Mouse (Mus musculus) right cerebral cortex, postnatal 25 days (tissue): Measurements from ENCODE around the gene Pstpip1.
A peak's percentile ranks its signal among the peaks of the same experiment; 100 is the strongest.

Experiments used
- DNase-seq: peaks from one replicate; pipeline ENCODE4 v3.0.0; 2022

The Pstpip1 gene

DNA sequence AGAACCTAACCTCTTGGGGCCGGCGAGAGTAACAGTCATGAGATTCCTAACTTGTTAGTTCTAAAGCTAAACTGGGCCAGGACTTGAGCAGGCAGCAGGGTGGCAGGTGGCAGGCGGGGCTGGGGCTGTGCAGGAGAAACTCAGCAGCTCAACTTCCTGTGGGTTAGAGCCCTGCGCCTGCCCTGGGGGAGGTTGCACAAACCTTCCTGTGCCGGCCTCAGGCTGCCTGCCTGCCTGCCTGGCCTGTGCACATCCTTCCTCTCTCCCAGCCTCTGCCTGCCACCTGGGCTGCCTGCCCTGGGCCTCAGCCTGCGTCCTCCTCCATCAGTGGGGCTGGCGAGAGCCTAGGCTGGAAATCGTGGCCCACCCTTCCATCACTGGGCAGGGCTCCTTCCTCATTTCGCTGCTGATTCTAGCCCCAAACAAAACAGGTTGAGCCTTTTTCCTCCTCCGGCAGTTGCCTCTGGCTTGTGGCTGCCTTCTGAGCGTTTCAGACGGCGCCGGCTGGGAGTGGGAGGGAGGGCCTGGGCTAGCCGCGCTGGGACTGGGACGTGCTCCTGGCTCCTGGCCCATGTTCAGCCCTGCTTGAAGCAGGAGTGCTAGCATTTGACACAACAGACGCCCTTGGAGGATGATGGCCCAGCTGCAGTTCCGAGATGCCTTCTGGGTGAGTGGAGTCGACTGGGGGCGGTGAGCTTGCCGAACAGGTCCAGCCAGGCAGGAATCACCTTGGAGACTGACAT is at the start of gene Pstpip1:
Gene Pstpip1, plus strand, starts transcription at position 185 of the 743 bp plus-strand sequence.
- peak; percentile 55 for DNase-seq

DNA sequence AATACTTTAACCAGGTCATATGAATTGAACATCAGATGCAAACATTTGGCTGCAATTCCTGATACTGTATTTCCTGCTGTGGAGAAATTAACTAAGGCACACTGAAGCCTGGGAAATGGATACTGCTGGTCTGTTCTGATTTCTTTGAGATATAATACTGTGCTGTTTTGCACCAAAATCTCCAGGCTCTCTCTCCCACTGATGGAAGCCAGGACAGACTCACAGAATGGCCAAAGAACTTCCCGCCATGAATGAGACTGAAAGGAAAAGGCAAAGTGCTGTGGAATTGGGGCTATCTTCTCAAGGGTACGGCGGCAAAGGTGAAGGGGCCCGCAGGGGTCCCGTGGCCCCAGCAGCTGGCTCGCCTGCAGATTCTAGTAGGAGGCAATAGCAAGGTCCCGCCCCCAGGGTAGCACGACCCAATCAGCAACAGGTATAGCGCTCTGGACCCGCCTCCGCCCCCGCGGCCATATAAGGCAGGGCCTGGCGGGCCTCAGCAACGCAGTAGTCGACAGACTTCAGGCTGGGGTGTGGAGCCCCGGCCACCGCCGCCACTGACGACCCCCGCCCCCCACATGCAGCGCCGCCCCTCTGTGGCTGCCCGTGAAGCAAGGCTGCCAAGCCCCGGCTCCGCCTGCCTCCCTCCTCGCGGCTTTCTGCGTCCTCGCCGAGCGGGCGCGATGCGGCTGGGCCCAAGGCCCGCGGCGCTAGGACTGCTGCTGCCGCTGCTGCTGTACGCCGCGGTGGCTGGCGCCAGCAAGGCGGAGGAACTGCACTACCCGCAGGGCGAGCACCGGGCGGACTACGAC is 48.2 kb upstream of the Pstpip1 start, which contains the start of gene Rcn2:
Gene Rcn2, plus strand, starts transcription at position 474 of the 809 bp plus-strand sequence.
- peak; percentile 95 for DNase-seq

DNA sequence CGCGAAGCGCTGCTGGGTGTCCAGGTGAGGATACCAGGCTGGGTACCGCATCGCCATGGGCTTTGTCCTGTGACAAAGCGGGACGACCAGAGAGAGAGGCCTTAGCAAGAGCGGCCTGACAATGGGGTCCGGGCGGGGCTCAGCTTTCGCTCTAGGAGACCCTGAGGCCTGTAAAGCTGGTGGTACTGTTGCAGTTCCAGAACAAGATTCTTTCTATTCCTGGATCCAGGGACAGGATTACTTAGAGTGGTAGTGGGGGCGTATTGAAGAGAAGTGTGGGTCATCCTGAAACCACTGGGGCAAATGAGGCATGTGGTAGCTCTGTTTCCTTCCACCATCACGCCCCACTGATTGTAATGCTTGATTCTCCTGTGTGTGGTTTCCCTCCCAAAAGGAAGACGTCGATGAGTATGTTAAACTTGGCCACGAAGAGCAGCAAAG is 47.6 kb upstream of the Pstpip1 start:
- DNase-seq: no peak

- DNase-seq: no peak
Observed at GRCm38 (mm10) chr9:56053796-56054195, 36.0 kb upstream of the Pstpip1 start.

DNA sequence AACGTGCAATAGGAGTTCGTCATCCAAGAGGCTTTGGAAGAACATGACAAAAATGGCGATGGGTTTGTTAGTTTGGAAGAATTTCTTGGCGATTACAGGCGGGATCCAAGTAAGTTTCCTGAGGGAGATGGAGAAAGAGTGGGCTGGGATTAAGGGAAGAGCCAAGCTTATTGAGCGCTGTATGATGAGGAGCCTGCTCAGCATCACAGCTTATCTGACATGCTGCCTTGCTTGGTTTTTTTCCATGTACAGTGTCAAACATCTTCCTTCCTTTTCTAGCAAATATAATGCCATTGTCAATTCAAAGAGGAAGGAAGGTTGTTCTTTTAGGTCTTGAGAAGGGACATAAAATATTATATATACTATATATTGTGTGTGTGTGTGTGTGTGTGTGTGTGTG is 33.6 kb upstream of the Pstpip1 start:
- DNase-seq: no peak

DNA sequence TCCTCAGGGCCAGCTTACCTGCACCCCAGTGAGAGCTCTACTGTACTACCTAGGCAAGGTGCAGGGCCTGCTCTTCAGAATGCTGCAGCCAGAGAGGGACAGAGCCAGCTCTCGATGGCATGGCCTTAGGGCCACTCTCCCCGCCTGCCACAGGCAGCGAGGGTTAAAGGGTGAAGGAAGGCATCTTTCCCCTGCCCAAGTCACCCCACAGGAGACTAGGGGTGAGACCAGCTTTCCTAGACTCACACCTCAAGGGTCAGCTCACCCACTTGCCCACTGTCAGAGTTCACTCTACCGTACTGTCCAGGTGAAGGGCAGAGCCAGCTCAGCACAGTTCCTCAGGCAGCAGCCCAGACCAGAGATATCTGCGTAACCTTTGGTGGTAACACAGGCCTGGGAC is 27.4 kb upstream of the Pstpip1 start:
- no peak for DNase-seq

GRCm38 (mm10) chr9:56065011-56065410 is 24.8 kb upstream of the Pstpip1 start:
- DNase-seq: no peak

DNA sequence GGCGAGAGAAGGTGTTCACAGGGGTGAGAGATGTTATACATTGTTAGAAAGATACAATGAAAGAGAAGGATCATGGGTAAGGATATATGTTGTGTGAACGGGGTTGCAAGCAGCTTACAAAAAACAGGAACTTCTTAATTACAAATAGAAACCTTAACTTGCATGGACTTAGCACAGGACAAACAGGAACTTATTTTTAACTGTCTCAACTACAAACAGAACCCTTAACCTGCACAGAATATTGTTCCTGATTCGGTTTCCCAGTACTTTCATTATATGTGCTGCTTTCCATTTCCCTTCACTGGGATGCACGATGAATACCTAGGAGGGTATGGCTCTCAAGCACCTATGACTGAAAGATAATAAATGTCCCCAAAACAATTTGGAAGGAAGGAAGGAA is 21.8 kb upstream of the Pstpip1 start:
- DNase-seq: no peak

GRCm38 (mm10) chr9:56068630-56069029 is 21.1 kb upstream of the Pstpip1 start:
- no peak for DNase-seq

- DNase-seq: no peak
Observed at GRCm38 (mm10) chr9:56072861-56073260, 16.9 kb upstream of the Pstpip1 start.

DNA sequence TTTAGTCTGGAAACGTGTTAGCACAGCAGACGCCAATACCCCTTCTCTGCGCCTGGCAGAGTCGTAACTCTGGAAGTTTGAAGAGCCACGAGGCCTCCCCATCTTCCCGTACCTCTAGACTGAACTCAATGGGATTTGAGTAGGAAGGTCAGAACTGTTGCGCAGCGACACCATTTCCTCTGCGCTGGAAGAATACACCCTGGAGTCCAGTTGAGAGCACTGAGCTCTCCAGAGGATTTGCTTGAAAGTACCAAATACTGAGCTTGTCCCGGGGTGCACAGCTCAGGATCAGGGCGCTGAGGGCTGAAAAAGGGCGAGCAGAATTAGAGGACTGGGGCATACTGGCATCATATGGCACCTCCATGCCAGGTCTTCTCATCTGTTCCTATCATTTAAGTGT is 14.9 kb upstream of the Pstpip1 start:
- DNase-seq: no peak

DNA sequence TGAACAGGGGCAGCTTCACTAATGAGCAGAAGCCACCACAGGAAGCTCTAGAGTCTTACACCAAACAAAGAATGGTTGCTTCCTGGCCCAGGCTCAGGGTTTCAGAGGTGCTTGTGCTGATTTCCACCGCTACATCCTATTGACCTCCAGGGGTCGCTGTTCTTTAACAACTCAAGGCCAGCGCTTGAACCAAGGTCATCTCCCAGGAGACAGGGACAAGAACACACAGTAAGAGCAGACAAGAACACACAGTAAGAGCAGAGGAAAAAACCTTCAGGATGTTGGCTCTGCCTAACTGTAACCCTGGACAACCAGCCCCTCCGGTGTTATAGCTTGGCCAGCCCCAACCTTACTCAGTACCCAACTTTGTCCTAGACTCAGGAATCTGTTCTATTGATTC is 14.5 kb upstream of the Pstpip1 start:
- DNase-seq: peak; percentile 25

DNA sequence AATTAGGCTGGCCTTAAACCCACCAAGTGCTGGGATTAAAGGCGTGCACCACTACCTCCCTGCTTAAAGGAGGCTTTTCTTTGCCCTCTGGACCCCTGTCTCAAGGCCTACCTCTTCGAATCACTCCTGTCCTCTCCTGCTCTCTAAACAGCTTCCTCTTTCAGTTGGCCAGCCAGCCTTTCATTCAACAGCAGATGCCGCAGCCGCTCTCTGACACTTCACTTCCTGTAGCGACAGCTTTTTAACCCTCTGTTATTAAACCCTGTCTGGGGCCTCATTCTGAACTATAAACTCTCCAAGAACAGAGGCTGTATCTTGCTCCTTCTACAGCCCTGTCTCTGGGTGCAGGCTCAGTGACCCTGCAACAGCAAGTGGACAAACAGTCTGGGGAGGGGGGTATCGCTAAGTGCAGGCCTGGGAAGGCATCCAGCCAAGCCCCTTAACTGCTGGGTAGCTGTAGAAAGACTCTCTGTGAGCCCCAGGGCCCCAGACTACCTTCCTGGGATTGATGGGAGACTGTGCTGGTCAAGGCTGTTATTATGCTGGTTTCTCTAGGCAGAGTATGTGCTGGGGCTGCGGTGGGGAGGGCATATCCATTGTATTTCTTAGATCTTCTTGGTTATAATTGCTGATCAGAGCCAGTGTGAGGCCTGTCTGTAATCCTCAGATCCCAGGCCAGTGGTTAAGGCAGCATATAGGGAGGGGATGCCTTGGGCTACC is 13.7 kb upstream of the Pstpip1 start:
- DNase-seq: no peak

DNA sequence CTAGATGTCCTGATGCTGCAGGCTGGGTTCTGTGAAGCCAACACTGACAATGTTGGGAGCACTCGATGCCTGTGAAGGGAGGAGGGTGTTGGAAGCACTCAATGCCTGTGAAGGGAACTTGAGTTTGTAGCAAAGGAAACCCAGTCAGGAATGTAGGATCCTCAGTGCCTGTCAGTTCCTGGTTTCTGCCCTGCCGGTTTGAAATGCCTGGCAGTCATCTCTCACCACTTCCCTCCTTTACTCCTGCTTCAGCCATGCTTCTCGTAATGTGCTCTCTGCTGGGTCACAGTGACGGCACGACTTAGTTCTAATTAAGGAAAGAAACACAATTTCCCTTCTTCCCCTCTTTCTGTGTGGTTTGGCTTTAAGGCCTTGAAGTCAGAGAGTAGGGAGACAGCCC is 10.2 kb upstream of the Pstpip1 start:
- DNase-seq: no peak

- no peak for DNase-seq
Observed at GRCm38 (mm10) chr9:56086524-56086923, 3.2 kb upstream of the Pstpip1 start.

DNA sequence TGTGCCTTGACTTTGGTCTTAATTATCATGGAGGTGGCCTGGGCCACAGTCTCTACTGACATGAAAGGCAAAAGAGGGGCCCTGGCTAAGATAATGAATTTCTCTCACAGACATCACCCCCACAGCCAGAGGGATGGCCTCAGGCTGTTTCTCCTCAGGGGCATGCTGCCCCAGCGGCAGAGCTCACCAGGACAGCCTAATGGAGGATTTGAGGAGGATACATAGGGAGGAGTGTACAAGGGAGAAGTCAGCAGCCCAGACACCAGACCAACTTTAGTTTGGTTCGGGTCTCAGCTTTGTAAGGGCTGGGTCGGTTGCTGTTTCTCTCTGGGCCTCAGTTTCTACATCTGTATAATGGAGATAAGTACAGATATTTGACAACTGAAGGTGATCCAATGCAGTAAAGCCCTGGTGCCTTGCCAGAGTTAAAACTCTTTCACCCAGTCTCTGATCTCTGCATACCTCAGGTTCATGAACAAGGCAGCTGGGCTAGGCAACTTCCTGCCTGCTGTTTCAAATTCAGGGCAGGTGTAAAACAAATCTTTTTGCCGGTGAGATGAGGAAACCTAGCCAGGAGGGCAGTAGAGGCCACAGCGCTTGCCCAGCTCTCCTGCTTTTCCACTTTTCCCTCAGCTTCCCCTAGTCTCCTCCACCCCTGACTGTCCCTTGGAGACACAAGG is 924 bp downstream of the Pstpip1 start:
- no peak for DNase-seq

- DNase-seq: no peak
Observed at GRCm38 (mm10) chr9:56092102-56092501, 2.3 kb downstream of the Pstpip1 start.

DNA sequence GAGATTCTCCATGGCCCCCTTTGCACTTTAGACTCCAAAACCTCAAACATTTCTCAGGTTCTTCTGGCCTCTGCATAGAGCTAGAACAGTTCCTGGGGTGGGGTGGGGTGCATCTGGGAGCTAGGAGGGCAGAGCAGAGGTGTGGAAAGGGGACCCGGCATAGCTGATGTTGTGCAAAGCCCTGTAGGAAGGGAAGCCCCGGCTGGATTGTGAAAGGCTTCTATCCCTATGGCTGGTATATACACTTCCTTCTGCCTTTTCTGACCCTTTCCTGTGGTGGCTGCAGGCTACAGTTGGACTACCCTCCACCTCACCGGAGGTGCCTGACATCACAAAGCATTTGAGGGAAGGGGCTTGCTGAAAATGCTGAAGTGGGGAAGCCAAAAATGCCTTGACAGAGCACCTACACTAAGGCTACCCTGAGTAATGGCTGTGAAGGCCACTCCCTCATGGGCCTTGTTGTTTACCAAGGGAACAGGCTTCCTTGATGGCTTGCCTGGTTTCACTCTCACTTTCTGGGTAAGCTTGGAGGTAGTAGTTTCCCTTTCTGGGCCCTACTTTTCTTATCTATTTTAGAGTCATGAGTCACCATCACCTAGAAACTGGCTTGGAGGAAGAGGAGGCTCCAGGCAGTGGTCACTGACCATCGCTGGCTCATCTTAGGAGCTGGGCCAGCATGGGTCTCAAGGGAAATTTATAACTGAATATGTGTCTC is 8.0 kb downstream of the Pstpip1 start:
- DNase-seq: no peak

GRCm38 (mm10) chr9:56100041-56100522 is 10.3 kb downstream of the Pstpip1 start:
- DNase-seq: no peak

DNA sequence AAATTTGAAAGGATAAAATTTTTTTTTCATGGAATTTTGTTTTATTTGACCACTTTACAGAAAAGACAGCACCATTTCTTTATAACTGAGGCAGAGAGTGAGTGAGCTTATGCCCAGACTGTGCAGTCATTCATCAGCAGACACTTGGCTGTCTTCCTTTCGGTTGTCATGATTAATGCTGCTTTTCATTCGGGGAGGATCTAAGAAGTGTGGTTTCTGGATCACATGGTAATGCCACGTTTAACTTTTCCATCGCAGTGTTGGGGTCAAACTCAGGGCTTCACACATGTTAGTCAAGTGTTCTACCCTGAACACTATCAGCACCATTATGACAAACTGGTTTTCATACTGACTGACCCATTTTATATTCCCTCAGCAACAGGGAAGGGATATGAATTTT is 11.3 kb downstream of the Pstpip1 start:
- DNase-seq: no peak

DNA sequence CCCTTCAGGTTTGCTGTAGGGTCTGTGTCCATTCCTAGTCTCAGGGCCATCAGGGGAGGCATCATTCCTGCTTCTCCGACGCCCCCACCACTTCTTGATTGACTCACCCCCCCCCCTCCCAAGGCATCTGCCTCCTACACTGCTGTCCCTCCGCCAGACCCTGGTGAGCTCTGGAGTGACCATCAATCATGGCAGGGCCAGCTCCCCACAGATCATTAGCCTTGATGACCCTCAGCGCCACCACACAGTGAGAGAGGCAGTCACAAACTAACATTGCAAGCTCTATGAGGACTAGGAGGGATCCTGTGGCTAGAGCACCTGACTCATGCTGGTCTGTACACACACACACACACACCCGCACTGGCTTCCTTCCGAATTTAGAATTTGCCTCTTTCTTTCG is 15.2 kb downstream of the Pstpip1 start:
- no peak for DNase-seq
